Mouse (Mus musculus): Measurements from ENCODE around the gene Wasf2.

- TF ChIP-seq POLR2A (IDR thresholded peaks at IDR 0.05; ENCODE audit: low read depth, low read length) (peak; percentile 0), CTCF (conservative IDR thresholded peaks at IDR 0.05; ENCODE audit: insufficient read depth, insufficient read length, low read depth, low read length) (no peak)
Measured at GRCm38 (mm10) chr4:133085783-133086342, 44.4 kb upstream of the Wasf2 start.
